Mouse (Mus musculus) neural tube, embryonic 15.5 days (tissue): ENCODE measurements around the gene Msh3. TPM values are rescaled to one million over a fixed set of nuclear protein-coding genes. Genes with fewer than 3 reads are reported as not detected.

Experiments
- ATAC-seq: fragments of 200-750 bp; cut with Nextera tagmentation; 2 replicates; pipeline ENCODE4 v1.8.0; 2017; ENCODE audit warnings: mild to moderate bottlenecking, moderate TSS enrichment, moderate library complexity; ENCODE audit not compliant: low FRiP score
- H3K27ac ChIP-seq: fragments of 300-500 bp; sonication (generic); replicated peaks from 2 replicates; pipeline ENCODE4 v1.5.1; 2015; ENCODE audit warnings: mild to moderate bottlenecking, inconsistent platforms
- H3K27me3 ChIP-seq: fragments of 300-500 bp; sonication (generic); replicated peaks from 2 replicates; pipeline ENCODE4 v1.6.1; 2015; ENCODE audit warnings: inconsistent platforms
- H3K36me3 ChIP-seq: fragments of 300-500 bp; sonication (generic); 2 replicates; pipeline ENCODE4 v1.6.1; 2015; ENCODE audit warnings: inconsistent platforms
- H3K4me1 ChIP-seq: fragments of 300-500 bp; sonication (generic); 2 replicates; pipeline ENCODE4 v1.6.1; 2015; ENCODE audit warnings: inconsistent platforms
- H3K4me2 ChIP-seq: fragments of 300-500 bp; sonication (generic); 2 replicates; pipeline ENCODE4 v1.6.1; 2015; ENCODE audit warnings: inconsistent platforms, mild to moderate bottlenecking, moderate library complexity
- H3K4me3 ChIP-seq: fragments of 300-500 bp; sonication (generic); replicated peaks from 2 replicates; pipeline ENCODE4 v1.5.1; 2015; ENCODE audit warnings: mild to moderate bottlenecking, inconsistent platforms
- H3K9ac ChIP-seq: fragments of 300-500 bp; sonication (generic); replicated peaks from 2 replicates; pipeline ENCODE4 v1.6.1; 2015; ENCODE audit warnings: mild to moderate bottlenecking, inconsistent platforms
- H3K9me3 ChIP-seq: fragments of 300-500 bp; sonication (generic); replicated peaks from 2 replicates; pipeline ENCODE4 v1.6.1; 2016; ENCODE audit warnings: inconsistent platforms
- WGBS: fragments of 180-500 bp; shearing (Covaris S2); methylation state at CpG from one replicate; pipeline ENCODE4 v1.1.7; 2015; ENCODE audit warnings: mixed read lengths; 5-methylcytosine and 5-hydroxymethylcytosine counted together
- polyA plus RNA-seq: library from polyadenylated mRNA; unstranded; fragments of >200 nt; fragmentation: Nextera tagmentation; extraction: Ambion mirVana; gene quantifications from 2 replicates; pipeline ENCODE4 v1.2.1, GENCODE M21; 2015

The Msh3 gene
- polyA plus RNA-seq, 1 experiment from 2014 or later = 24.0 TPM

- H3K9me3 ChIP-seq = no peaks in the 10 kb centered on the region
- 67% methylated on average over 7 of the region's 7 CpGs for WGBS
- H3K9ac ChIP-seq = 0 out of 2 replicates have a peak overlapping the region, but pooled peaks have one; percentile 65
- H3K36me3 ChIP-seq = 0 out of 2 replicates have a peak, but pooled peaks cover 5% of the 10 kb centered on the region
- no peak overlapping the region for H3K4me3 ChIP-seq
- H3K4me2 ChIP-seq = peak overlapping the region; percentile 100
- no peak overlapping the region for H3K27ac ChIP-seq
- ATAC-seq = no peak
- no peaks in the 10 kb centered on the region for H3K27me3 ChIP-seq
- H3K4me1 ChIP-seq = peaks cover 21% of the 10 kb centered on the region
Observed at GRCm38 (mm10) chr13:92356376-92356775, 1.6 kb upstream of the Msh3 start.

GRCm38 (mm10) chr13:92355272-92355643 lies 455 bp upstream of the Msh3 start:
- Histone ChIP-seq H3K4me3 (peak overlapping the region; percentile 63), H3K9me3 (no peaks in the 10 kb centered on the region), H3K4me1 (peaks cover 21% of the 10 kb centered on the region), H3K27ac (peak overlapping the region; percentile 93), H3K36me3 (peaks cover 14% of the 10 kb centered on the region; the same call in 1 of the 2 replicates), H3K27me3 (no peaks in the 10 kb centered on the region), H3K9ac (peak overlapping the region; percentile 65), H3K4me2 (peak overlapping the region; percentile 100)
- under 1% methylated on average over 24 of the region's 24 CpGs for WGBS
- ATAC-seq = peak; percentile 35

- H3K4me2 ChIP-seq = peak overlapping the region; percentile 100
- 12% methylated on average over 4 of the region's 4 CpGs for WGBS
- H3K36me3 ChIP-seq = peaks cover 15% of the 10 kb centered on the region; the same call in 1 of the 2 replicates
- peak overlapping the region; percentile 93 for H3K27ac ChIP-seq
- H3K4me1 ChIP-seq = peaks cover 21% of the 10 kb centered on the region
- H3K9me3 ChIP-seq = no peaks in the 10 kb centered on the region
- peak overlapping the region; percentile 63 for H3K4me3 ChIP-seq
- no peaks in the 10 kb centered on the region for H3K27me3 ChIP-seq
- peak overlapping the region; percentile 65 for H3K9ac ChIP-seq
- no peak for ATAC-seq
Observed at GRCm38 (mm10) chr13:92353956-92354355, 847 bp downstream of the Msh3 start.

GRCm38 (mm10) chr13:92351100-92351499 lies 3.7 kb downstream of the Msh3 start:
- no peak for ATAC-seq
- Histone ChIP-seq H3K27ac (no peak overlapping the region), H3K9ac (no peak overlapping the region), H3K4me2 (no peak overlapping the region), H3K36me3 (peaks cover 28% of the 10 kb centered on the region), H3K4me3 (no peak overlapping the region), H3K27me3 (no peaks in the 10 kb centered on the region), H3K9me3 (no peaks in the 10 kb centered on the region), H3K4me1 (peaks cover 19% of the 10 kb centered on the region)
- 94% methylated on average over 6 of the region's 6 CpGs for WGBS

- 54% methylated on average over 5 of the region's 5 CpGs for WGBS
- H3K4me3 ChIP-seq = no peak overlapping the region
- no peak overlapping the region for H3K27ac ChIP-seq
- H3K4me1 ChIP-seq = 0 out of 2 replicates have a peak, but pooled peaks cover 2% of the 10 kb centered on the region
- H3K9me3 ChIP-seq = no peaks in the 10 kb centered on the region
- no peaks in the 10 kb centered on the region for H3K27me3 ChIP-seq
- no peak for ATAC-seq
- H3K36me3 ChIP-seq = peaks cover 43% of the 10 kb centered on the region
- H3K4me2 ChIP-seq = no peak overlapping the region
- no peak overlapping the region for H3K9ac ChIP-seq
Observed at GRCm38 (mm10) chr13:92346338-92346737, 8.5 kb downstream of the Msh3 start.

GRCm38 (mm10) chr13:92344033-92344432 lies 10.8 kb downstream of the Msh3 start:
- Histone ChIP-seq H3K27ac (no peak overlapping the region), H3K4me1 (0 out of 2 replicates have a peak, but pooled peaks cover 2% of the 10 kb centered on the region), H3K4me2 (no peak overlapping the region), H3K4me3 (no peak overlapping the region), H3K9me3 (no peaks in the 10 kb centered on the region), H3K9ac (no peak overlapping the region), H3K36me3 (peaks cover 36% of the 10 kb centered on the region), H3K27me3 (no peaks in the 10 kb centered on the region)
- 75% methylated on average over 8 of the region's 8 CpGs for whole genome bisulfite sequencing
- ATAC-seq = no peak

GRCm38 (mm10) chr13:92339787-92340186 lies 15.0 kb downstream of the Msh3 start:
- Histone ChIP-seq H3K9me3 (no peaks in the 10 kb centered on the region), H3K4me1 (0 out of 2 replicates have a peak, but pooled peaks cover 2% of the 10 kb centered on the region), H3K27me3 (no peaks in the 10 kb centered on the region), H3K9ac (no peak overlapping the region), H3K27ac (no peak overlapping the region), H3K4me3 (no peak overlapping the region), H3K36me3 (peaks cover 21% of the 10 kb centered on the region), H3K4me2 (no peak overlapping the region)
- ATAC-seq = no peak
- 92% methylated on average over 3 of the region's 3 CpGs for WGBS

GRCm38 (mm10) chr13:92337773-92338462 lies 16.9 kb downstream of the Msh3 start:
- H3K27me3 ChIP-seq = no peaks in the 10 kb centered on the region
- no peaks in the 10 kb centered on the region for H3K9me3 ChIP-seq
- H3K4me3 ChIP-seq = no peak overlapping the region
- ATAC-seq = no peak
- H3K36me3 ChIP-seq = peaks cover 12% of the 10 kb centered on the region
- H3K4me2 ChIP-seq = no peak overlapping the region
- H3K27ac ChIP-seq = no peak overlapping the region
- no peaks in the 10 kb centered on the region for H3K4me1 ChIP-seq
- WGBS = 84% methylated on average over 6 of the region's 6 CpGs
- H3K9ac ChIP-seq = no peak overlapping the region

GRCm38 (mm10) chr13:92336857-92337256 lies 17.9 kb downstream of the Msh3 start:
- no peak overlapping the region for H3K4me3 ChIP-seq
- no peak overlapping the region for H3K27ac ChIP-seq
- no peak for ATAC-seq
- WGBS = 91% methylated on average over 1 of the region's 1 CpGs
- H3K4me2 ChIP-seq = no peak overlapping the region
- no peaks in the 10 kb centered on the region for H3K4me1 ChIP-seq
- H3K27me3 ChIP-seq = no peaks in the 10 kb centered on the region
- peaks cover 8% of the 10 kb centered on the region for H3K36me3 ChIP-seq
- no peak overlapping the region for H3K9ac ChIP-seq
- no peaks in the 10 kb centered on the region for H3K9me3 ChIP-seq

GRCm38 (mm10) chr13:92332103-92332879 lies 22.5 kb downstream of the Msh3 start:
- no peaks in the 10 kb centered on the region for H3K4me1 ChIP-seq
- H3K9me3 ChIP-seq = no peaks in the 10 kb centered on the region
- 78% methylated on average over 15 of the region's 15 CpGs for WGBS
- no peak overlapping the region for H3K9ac ChIP-seq
- no peak overlapping the region for H3K27ac ChIP-seq
- H3K36me3 ChIP-seq = peaks cover 2% of the 10 kb centered on the region; the same call in 1 of the 2 replicates
- no peak for ATAC-seq
- H3K27me3 ChIP-seq = no peaks in the 10 kb centered on the region
- no peak overlapping the region for H3K4me2 ChIP-seq
- H3K4me3 ChIP-seq = no peak overlapping the region

- no peak for ATAC-seq
- Histone ChIP-seq H3K27me3 (no peaks in the 10 kb centered on the region), H3K9me3 (no peaks in the 10 kb centered on the region), H3K4me2 (no peak overlapping the region), H3K36me3 (no peaks in the 10 kb centered on the region), H3K27ac (no peak overlapping the region), H3K4me1 (no peaks in the 10 kb centered on the region), H3K9ac (no peak overlapping the region), H3K4me3 (no peak overlapping the region)
- WGBS = 92% methylated on average over 3 of the region's 3 CpGs
Observed at GRCm38 (mm10) chr13:92330621-92331020, 24.2 kb downstream of the Msh3 start.

GRCm38 (mm10) chr13:92328000-92328399 lies 26.8 kb downstream of the Msh3 start:
- H3K9ac ChIP-seq = no peak overlapping the region
- no peaks in the 10 kb centered on the region for H3K27me3 ChIP-seq
- H3K4me1 ChIP-seq = no peaks in the 10 kb centered on the region
- no peaks in the 10 kb centered on the region; the same call in 1 of the 2 replicates for H3K36me3 ChIP-seq
- H3K9me3 ChIP-seq = no peaks in the 10 kb centered on the region
- no peak for ATAC-seq
- 89% methylated on average over 2 of the region's 2 CpGs for WGBS
- H3K27ac ChIP-seq = no peak overlapping the region
- H3K4me3 ChIP-seq = no peak overlapping the region
- H3K4me2 ChIP-seq = no peak overlapping the region
